Mouse (Mus musculus): ENCODE measurements around the gene Rps16. TPM values are rescaled to one million over a fixed set of nuclear protein-coding genes. Genes with fewer than 3 reads are reported as not detected.

The Rps16 gene
- polyA plus RNA-seq, 1 experiment: 997 TPM

GRCm38 (mm10) chr7:28398000-28398399 lies 47.5 kb downstream of the Rps16 start:
- H3K4me1 ChIP-seq (ENCODE audit: control insufficient read depth, insufficient read depth, low read length): no peaks in the 10 kb centered on the region
- no peak overlapping the region for H3K4me3 ChIP-seq (ENCODE audit: insufficient read depth, low read length)
- TF ChIP-seq POLR2A (IDR thresholded peaks at IDR 0.05; ENCODE audit: low read depth, low read length): no peak
- no peak for TF ChIP-seq CTCF (IDR thresholded peaks at IDR 0.05; ENCODE audit: borderline replicate concordance, insufficient read depth, low read length)
- H3K27ac ChIP-seq (ENCODE audit: insufficient read depth, low read length): no peak overlapping the region

GRCm38 (mm10) chr7:28398696-28399340 lies 48.4 kb downstream of the Rps16 start:
- Histone ChIP-seq H3K27ac (ENCODE audit: insufficient read depth, low read length) (no peak overlapping the region), H3K4me1 (ENCODE audit: control insufficient read depth, insufficient read depth, low read length) (no peaks in the 10 kb centered on the region), H3K4me3 (ENCODE audit: insufficient read depth, low read length) (no peak overlapping the region)
- TF ChIP-seq POLR2A (IDR thresholded peaks at IDR 0.05; ENCODE audit: low read depth, low read length) (no peak), CTCF (IDR thresholded peaks at IDR 0.05; ENCODE audit: borderline replicate concordance, insufficient read depth, low read length) (no peak)

- Histone ChIP-seq H3K4me3 (ENCODE audit: insufficient read depth, low read length) (no peak overlapping the region), H3K27ac (ENCODE audit: insufficient read depth, low read length) (no peak overlapping the region), H3K4me1 (ENCODE audit: control insufficient read depth, insufficient read depth, low read length) (no peaks in the 10 kb centered on the region)
- TF ChIP-seq CTCF (IDR thresholded peaks at IDR 0.05; ENCODE audit: borderline replicate concordance, insufficient read depth, low read length) (no peak), POLR2A (IDR thresholded peaks at IDR 0.05; ENCODE audit: low read depth, low read length) (no peak)
These were observed 50.6 kb downstream of the Rps16 start for GRCm38 (mm10) chr7:28401030-28401429.

GRCm38 (mm10) chr7:28401942-28402341 lies 51.5 kb downstream of the Rps16 start:
- no peak overlapping the region for H3K27ac ChIP-seq (ENCODE audit: insufficient read depth, low read length)
- TF ChIP-seq POLR2A (IDR thresholded peaks at IDR 0.05; ENCODE audit: low read depth, low read length) (no peak), CTCF (IDR thresholded peaks at IDR 0.05; ENCODE audit: borderline replicate concordance, insufficient read depth, low read length) (no peak)
- H3K4me3 ChIP-seq (ENCODE audit: insufficient read depth, low read length): no peak overlapping the region
- no peaks in the 10 kb centered on the region for H3K4me1 ChIP-seq (ENCODE audit: control insufficient read depth, insufficient read depth, low read length)

Other genes with a start within 250 kb of the Rps16 start
- 0.08 TPM in 1 of 2 replicates, not detected in the other for gene 9530053A07Rik, start 221.2 kb upstream of the Rps16 start, polyA plus RNA-seq (2011; ENCODE audit: insufficient read length, low read depth, missing spikeins)
- gene Fbl, start 180.9 kb upstream of the Rps16 start, polyA plus RNA-seq (2011; ENCODE audit: insufficient read length, low read depth, missing spikeins): 148 and 168 TPM in 2 replicates
- 12.9 and 15.1 TPM in 2 replicates for gene Dyrk1b, start 171.2 kb upstream of the Rps16 start, polyA plus RNA-seq (2011; ENCODE audit: insufficient read length, low read depth, missing spikeins)
- gene Eid2, start 82.8 kb upstream of the Rps16 start, polyA plus RNA-seq (2011; ENCODE audit: insufficient read length, low read depth, missing spikeins): 20.6 and 25.1 TPM in 2 replicates
- gene Eid2b, start 72.9 kb upstream of the Rps16 start, polyA plus RNA-seq (2011; ENCODE audit: insufficient read length, low read depth, missing spikeins): 5.4 and 8.8 TPM in 2 replicates
- not detected in 2 replicates for gene Selenov, start 59.5 kb upstream of the Rps16 start, polyA plus RNA-seq (2011; ENCODE audit: insufficient read length, low read depth, missing spikeins)
- not detected in 2 replicates for gene Dll3, start 48.4 kb upstream of the Rps16 start, polyA plus RNA-seq (2011; ENCODE audit: insufficient read length, low read depth, missing spikeins)
- gene Timm50, start 38.6 kb upstream of the Rps16 start, polyA plus RNA-seq (2011; ENCODE audit: insufficient read length, low read depth, missing spikeins): 37.5 and 40.3 TPM in 2 replicates
- gene Supt5, start 11.9 kb upstream of the Rps16 start, polyA plus RNA-seq (2011; ENCODE audit: insufficient read length, low read depth, missing spikeins): 104 and 105 TPM in 2 replicates
- gene Plekhg2, start 21.9 kb downstream of the Rps16 start, polyA plus RNA-seq (2011; ENCODE audit: insufficient read length, low read depth, missing spikeins): 66.5 and 68.5 TPM in 2 replicates
- gene Zfp36, start 29.6 kb downstream of the Rps16 start, polyA plus RNA-seq (2011; ENCODE audit: insufficient read length, low read depth, missing spikeins): 23.4 and 27.4 TPM in 2 replicates
- gene Med29, start 42.1 kb downstream of the Rps16 start, polyA plus RNA-seq (2011; ENCODE audit: insufficient read length, low read depth, missing spikeins): 18.2 and 19.4 TPM in 2 replicates
- 73.5 and 82.5 TPM in 2 replicates for gene Paf1, start 42.3 kb downstream of the Rps16 start, polyA plus RNA-seq (2011; ENCODE audit: insufficient read length, low read depth, missing spikeins)
- gene Gmfg, start 86.8 kb downstream of the Rps16 start, polyA plus RNA-seq (2011; ENCODE audit: insufficient read length, low read depth, missing spikeins): not detected in 2 replicates
- gene Lrfn1, start 101.3 kb downstream of the Rps16 start, polyA plus RNA-seq (2011; ENCODE audit: insufficient read length, low read depth, missing spikeins): 4.7 and 4.9 TPM in 2 replicates
- not detected in 2 replicates for gene Ifnl2, start 159.8 kb downstream of the Rps16 start, polyA plus RNA-seq (2011; ENCODE audit: insufficient read length, low read depth, missing spikeins)
- not detected in 2 replicates for gene Ifnl3, start 172.2 kb downstream of the Rps16 start, polyA plus RNA-seq (2011; ENCODE audit: insufficient read length, low read depth, missing spikeins)
- not detected in 2 replicates for gene Sycn, start 190.2 kb downstream of the Rps16 start, polyA plus RNA-seq (2011; ENCODE audit: insufficient read length, low read depth, missing spikeins)
- not detected in 2 replicates for gene Nccrp1, start 196.6 kb downstream of the Rps16 start, polyA plus RNA-seq (2011; ENCODE audit: insufficient read length, low read depth, missing spikeins)
- gene Samd4b, start 247.5 kb downstream of the Rps16 start, polyA plus RNA-seq (2011; ENCODE audit: insufficient read length, low read depth, missing spikeins): 65.7 and 69.3 TPM in 2 replicates
- 8.0 and 10.5 TPM in 2 replicates for gene Pak4, start 247.5 kb downstream of the Rps16 start, polyA plus RNA-seq (2011; ENCODE audit: insufficient read length, low read depth, missing spikeins)